Mouse (Mus musculus) left cerebral cortex, adult 18-20 months (tissue): ENCODE results near the gene Rbm46. TPM values are rescaled to one million over a fixed set of nuclear protein-coding genes. Genes with fewer than 3 reads are reported as not detected.
A peak's percentile ranks its signal among the peaks of the same experiment; 100 is the strongest.

Experiments
- DNase-seq, 2 experiments: peaks; one replicate each; pipeline ENCODE4 v3.0.0; 2021 to 2022; ENCODE audit warnings: low spot score in 2 of 2, mixed read lengths in 1 of 2
- long read RNA-seq, 2 experiments: library from polyadenylated mRNA; stranded (forward); transcript quantifications; one replicate each; pipeline ENCODE4 v2.0.0; 2021
- total RNA-seq, 2 experiments: library from RNA; stranded (reverse); gene quantifications; 2 replicates each; pipeline ENCODE4 v1.2.3; 2021

The Rbm46 gene
- total RNA-seq = under 1 TPM; 0.56 to 0.61 TPM
- long read RNA-seq, experiment 1, partial matches to known transcripts = 0 of 1 reads
- long read RNA-seq, experiment 1, other reads (novel, unspliced or antisense) = 1 of 1 reads
- long read RNA-seq, experiment 2, partial matches to known transcripts = 0 of 2 reads
- long read RNA-seq, experiment 2, other reads (novel, unspliced or antisense) = 2 of 2 reads

- peak; percentile 39 to 49 for DNase-seq
Measured at GRCm38 (mm10) chr3:82876372-82876739, at the start of gene Rbm46. TSS of gene Rbm46 (minus strand) at chr3:82876483.

- DNase-seq = no peak
Measured at GRCm38 (mm10) chr3:82915632-82916031, 39.3 kb upstream of the Rbm46 start.

- DNase-seq = no peak
Measured at GRCm38 (mm10) chr3:82908671-82909070, 32.4 kb upstream of the Rbm46 start.

- DNase-seq = no peak
Measured at GRCm38 (mm10) chr3:82904211-82904908, 28.1 kb upstream of the Rbm46 start.

GRCm38 (mm10) chr3:82903613-82904205, 27.4 kb upstream of the Rbm46 start, which contains the start of gene Lrat:
TSS of gene Lrat (minus strand) at chr3:82903973.
- no peak for DNase-seq

GRCm38 (mm10) chr3:82902757-82903612, 26.7 kb upstream of the Rbm46 start:
- DNase-seq = no peak

- DNase-seq = no peak
Measured at GRCm38 (mm10) chr3:82888842-82889241, 12.6 kb upstream of the Rbm46 start.

- peak; percentile 7 to 10 for DNase-seq
Measured at GRCm38 (mm10) chr3:82877258-82877657, 975 bp upstream of the Rbm46 start.

GRCm38 (mm10) chr3:82875671-82876371, 462 bp downstream of the Rbm46 start:
- no peak for DNase-seq

GRCm38 (mm10) chr3:82857414-82858077, 18.7 kb downstream of the Rbm46 start:
- DNase-seq = peak; percentile 28 to 47

GRCm38 (mm10) chr3:82825165-82825564, 51.1 kb downstream of the Rbm46 start:
- DNase-seq = no peak

- DNase-seq = no peak
Measured at GRCm38 (mm10) chr3:82811851-82812250, 64.4 kb downstream of the Rbm46 start.

- DNase-seq = no peak
Measured at GRCm38 (mm10) chr3:82810334-82811120, 65.8 kb downstream of the Rbm46 start.

GRCm38 (mm10) chr3:82809769-82810168, 66.5 kb downstream of the Rbm46 start:
- no peak for DNase-seq

GRCm38 (mm10) chr3:82808323-82808911, 67.9 kb downstream of the Rbm46 start:
- DNase-seq = no peak

- DNase-seq = no peak
Measured at GRCm38 (mm10) chr3:82805291-82805690, 71.0 kb downstream of the Rbm46 start.

GRCm38 (mm10) chr3:82800470-82800843, 75.8 kb downstream of the Rbm46 start:
- DNase-seq = no peak

- peak; percentile 11 to 22 for DNase-seq
Measured at GRCm38 (mm10) chr3:82799735-82800469, 76.4 kb downstream of the Rbm46 start.
